Comparison of ENCODE assay signal across 12 mouse cellular contexts in the genomic region with DNA sequence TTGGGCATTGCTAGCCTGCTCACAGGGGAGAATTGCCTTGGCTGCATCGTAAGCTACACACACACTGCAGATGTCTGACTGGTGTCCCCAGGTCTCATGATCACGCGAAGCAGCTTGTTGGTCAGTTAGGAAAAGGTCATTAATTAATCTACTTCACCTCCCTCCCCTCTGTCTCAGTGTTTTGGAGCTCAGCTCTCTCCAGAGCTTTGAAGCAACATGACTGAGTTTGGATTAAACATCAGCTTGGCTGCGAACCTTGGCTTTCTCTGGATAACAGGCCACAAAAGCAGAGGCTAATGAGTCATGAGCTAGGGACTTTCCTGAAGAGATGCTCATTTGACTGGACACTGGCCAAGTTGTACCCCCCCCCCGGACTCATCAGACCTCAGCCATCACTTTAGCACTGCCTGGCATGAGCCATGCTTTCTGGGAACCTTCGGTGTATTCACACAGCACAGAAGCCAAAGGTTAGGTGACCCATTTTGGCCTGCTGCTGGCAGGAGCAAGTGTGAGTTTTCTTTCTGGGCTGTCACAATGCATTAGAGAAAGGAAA. TPM values are rescaled to one million over a fixed set of nuclear protein-coding genes. Genes with fewer than 3 reads are reported as not detected.
"Had no signal": no experiment of that assay in that cellular context is flagged by ENCODE, and none has a peak within 500 bp of the region (broad histone marks: within the 10 kb centered on the region; RNA-seq: fewer than 3 reads in every experiment).

No protein-coding gene starts in this region.

RNA-seq across cellular contexts. Expression of a gene that starts 5.3 kb away (rescaled TPM):
- polyA plus RNA-seq: large intestine, adult 2 months; limb, embryonic 10.5 days; limb, embryonic 13.5 days; liver, embryonic 12.5 days; lung, embryonic 15.5 days; midbrain, embryonic 11.5 days; midbrain, embryonic 14.5 days; neural tube, embryonic 11.5 days; neural tube, embryonic 14.5 days; stomach, embryonic 14.5 days; stomach, postnatal 0 days had no signal

RNA-seq across cellular contexts. Expression of a gene that starts 52.0 kb away (rescaled TPM):
- polyA plus RNA-seq: liver, embryonic 12.5 days; liver, embryonic 15.5 days; midbrain, embryonic 14.5 days; neural tube, embryonic 14.5 days had no signal
